Mouse (Mus musculus) MEL (cell line): ENCODE results near the gene Gls2. TPM values are rescaled to one million over a fixed set of nuclear protein-coding genes. Genes with fewer than 3 reads are reported as not detected.

ENCODE experiments used
- DNase-seq: peaks from one replicate; pipeline ENCODE4 v3.0.0; 2011; ENCODE audit warnings: low read depth, low spot score
- H3K27ac ChIP-seq: 2 replicates; pipeline ENCODE4 v1.5.1; 2012; ENCODE audit warnings: low read depth, mild to moderate bottlenecking, control low read depth, low read length, moderate library complexity; ENCODE audit not compliant: control insufficient read depth
- H3K27me3 ChIP-seq, 2 experiments: fragments of 150-350 bp in 1 of 2; sonication (generic) in 1 of 2; 2 replicates each; pipeline ENCODE4 v1.6.1; 2012; ENCODE audit warnings: low read length in 2 of 2, mild to moderate bottlenecking in 2 of 2, improper control_type of control experiment in 1 of 2, moderate library complexity in 1 of 2; ENCODE audit not compliant: insufficient read depth in 2 of 2, control insufficient read depth in 1 of 2
- H3K36me3 ChIP-seq, 2 experiments: 2 replicates each; pipeline ENCODE4 v1.6.1; 2012 to 2014; ENCODE audit warnings: low read length in 2 of 2, improper control_type of control experiment in 1 of 2, inconsistent platforms in 1 of 2, mild to moderate bottlenecking in 1 of 2; ENCODE audit not compliant: insufficient read depth in 2 of 2, control insufficient read depth in 1 of 2
- H3K4me1 ChIP-seq, 2 experiments: fragments of 150-350 bp in 1 of 2; sonication (generic) in 1 of 2; 2 replicates each; pipeline ENCODE4 v1.6.1; 2012; ENCODE audit warnings: low read length in 2 of 2, improper control_type of control experiment in 1 of 2, mild to moderate bottlenecking in 1 of 2; ENCODE audit not compliant: insufficient read depth in 2 of 2, control insufficient read depth in 1 of 2
- H3K4me3 ChIP-seq, 2 experiments: fragments of 150-350 bp in 1 of 2; sonication (generic) in 1 of 2; 2 replicates each; pipeline ENCODE4 v1.5.1; 2012; ENCODE audit warnings: low read depth in 2 of 2, low read length in 2 of 2, mild to moderate bottlenecking in 2 of 2, moderate library complexity in 2 of 2, control low read depth in 1 of 2, improper control_type of control experiment in 1 of 2; ENCODE audit not compliant: control insufficient read depth in 1 of 2, insufficient read depth in 1 of 2
- H3K79me2 ChIP-seq: 2 replicates; pipeline ENCODE4 v1.6.1; 2012; ENCODE audit warnings: mild to moderate bottlenecking, low read length, moderate library complexity; ENCODE audit not compliant: control insufficient read depth, poor library complexity, insufficient read depth
- H3K9ac ChIP-seq: 2 replicates; pipeline ENCODE4 v1.6.1; 2012; ENCODE audit warnings: low read depth, mild to moderate bottlenecking, control low read depth, low read length, moderate library complexity; ENCODE audit not compliant: control insufficient read depth, poor library complexity, severe bottlenecking
- H3K9me3 ChIP-seq: fragments of 150-350 bp; sonication (generic); replicated peaks from 2 replicates; pipeline ENCODE4 v1.6.1; 2012; ENCODE audit warnings: mild to moderate bottlenecking, low read length, improper control_type of control experiment, moderate library complexity; ENCODE audit not compliant: insufficient read depth
- BHLHE40 ChIP-seq: IDR thresholded peaks from 2 replicates; pipeline ENCODE4 v1.6.1; 2012; ENCODE audit warnings: low read depth, mild to moderate bottlenecking, inconsistent platforms, low read length, improper control_type of control experiment, borderline replicate concordance
- CHD2 ChIP-seq: IDR thresholded peaks from 2 replicates; pipeline ENCODE4 v1.6.1; 2011; ENCODE audit warnings: low read length, improper control_type of control experiment
- E2F4 ChIP-seq: IDR thresholded peaks from 2 replicates; pipeline ENCODE4 v1.6.1; 2011; ENCODE audit warnings: low read depth, low read length, improper control_type of control experiment, borderline replicate concordance
- ETS1 ChIP-seq: IDR thresholded peaks from 2 replicates; pipeline ENCODE4 v1.6.1; 2012; ENCODE audit warnings: low read depth, mild to moderate bottlenecking, inconsistent platforms, low read length, improper control_type of control experiment, moderate library complexity
- GABPA ChIP-seq: IDR thresholded peaks from 2 replicates; pipeline ENCODE4 v1.6.1; 2012; ENCODE audit warnings: low read depth, mild to moderate bottlenecking, inconsistent platforms, low read length, improper control_type of control experiment, moderate library complexity
- GATA1 ChIP-seq: IDR thresholded peaks from 2 replicates; pipeline ENCODE4 v1.6.1; 2011; ENCODE audit warnings: low read depth, low read length, improper control_type of control experiment
- KAT2A ChIP-seq: conservative IDR thresholded peaks from 2 replicates; pipeline ENCODE4 v1.6.1; 2012; ENCODE audit warnings: low read depth, low read length, improper control_type of control experiment, inconsistent platforms
- MAX ChIP-seq: IDR thresholded peaks from 2 replicates; pipeline ENCODE4 v1.6.1; 2011; ENCODE audit warnings: low read length, improper control_type of control experiment
- MEF2A ChIP-seq: IDR thresholded peaks from 2 replicates; pipeline ENCODE4 v1.6.1; 2014; ENCODE audit warnings: low read depth, mild to moderate bottlenecking, inconsistent platforms, low read length, improper control_type of control experiment; ENCODE audit not compliant: poor library complexity, insufficient replicate concordance, severe bottlenecking; ENCODE audit errors: extremely low read depth
- MXI1 ChIP-seq: IDR thresholded peaks from 2 replicates; pipeline ENCODE4 v1.6.1; 2011; ENCODE audit warnings: mild to moderate bottlenecking, low read depth, low read length, improper control_type of control experiment
- MYB ChIP-seq: IDR thresholded peaks from 2 replicates; pipeline ENCODE4 v1.6.1; 2011; ENCODE audit warnings: mild to moderate bottlenecking, low read depth, low read length, improper control_type of control experiment
- MYC ChIP-seq: IDR thresholded peaks from 2 replicates; pipeline ENCODE4 v1.6.1; 2011; ENCODE audit warnings: low read depth, mild to moderate bottlenecking, low read length, improper control_type of control experiment, moderate library complexity
- NELFE ChIP-seq: IDR thresholded peaks from 2 replicates; pipeline ENCODE4 v1.6.1; 2011; ENCODE audit warnings: low read depth, low read length, improper control_type of control experiment
- NRF1 ChIP-seq: IDR thresholded peaks from 2 replicates; pipeline ENCODE4 v1.6.1; 2014; ENCODE audit warnings: low read depth, mild to moderate bottlenecking, inconsistent platforms, low read length, improper control_type of control experiment, moderate library complexity; ENCODE audit not compliant: poor library complexity, insufficient read depth, severe bottlenecking
- POLR2AphosphoS2 ChIP-seq: IDR thresholded peaks from 2 replicates; pipeline ENCODE4 v1.6.1; 2011; ENCODE audit warnings: low read length, improper control_type of control experiment
- RCOR1 ChIP-seq: IDR thresholded peaks from 2 replicates; pipeline ENCODE4 v1.6.1; 2012; ENCODE audit warnings: low read depth, mild to moderate bottlenecking, inconsistent platforms, low read length, improper control_type of control experiment
- SIN3A ChIP-seq: IDR thresholded peaks from 2 replicates; pipeline ENCODE4 v1.6.1; 2012; ENCODE audit warnings: low read length, improper control_type of control experiment, inconsistent platforms
- SMC3 ChIP-seq: IDR thresholded peaks from 2 replicates; pipeline ENCODE4 v1.6.1; 2011; ENCODE audit warnings: low read depth, low read length, improper control_type of control experiment
- TBP ChIP-seq: IDR thresholded peaks from 2 replicates; pipeline ENCODE4 v1.8.0; 2011; ENCODE audit warnings: low read depth, low read length, improper control_type of control experiment
- TCF12 ChIP-seq: IDR thresholded peaks from 2 replicates; pipeline ENCODE4 v1.6.1; 2014; ENCODE audit warnings: low read depth, mild to moderate bottlenecking, inconsistent platforms, low read length, improper control_type of control experiment, moderate library complexity
- USF2 ChIP-seq, 2 experiments: IDR thresholded peaks; 2 replicates each; pipeline ENCODE4 v1.6.1; 2011 to 2012; ENCODE audit warnings: improper control_type of control experiment in 2 of 2, low read length in 2 of 2, borderline replicate concordance in 1 of 2, inconsistent platforms in 1 of 2, low read depth in 1 of 2, mild to moderate bottlenecking in 1 of 2; ENCODE audit not compliant: insufficient read depth in 1 of 2
- ZC3H11A ChIP-seq: IDR thresholded peaks from 2 replicates; pipeline ENCODE4 v1.6.1; 2012; ENCODE audit warnings: low read depth, mild to moderate bottlenecking, inconsistent platforms, low read length, improper control_type of control experiment
- ZMIZ1 ChIP-seq: IDR thresholded peaks from 2 replicates; pipeline ENCODE4 v1.6.1; 2012; ENCODE audit warnings: low read depth, mild to moderate bottlenecking, inconsistent platforms, low read length, improper control_type of control experiment, moderate library complexity
- ZNF384 ChIP-seq: IDR thresholded peaks from 2 replicates; pipeline ENCODE4 v1.6.1; 2012; ENCODE audit warnings: low read depth, mild to moderate bottlenecking, inconsistent platforms, low read length, improper control_type of control experiment
- polyA plus RNA-seq, 2 experiments: library from polyadenylated mRNA; stranded (reverse) in 1 of 2; unstranded in 1 of 2; fragments of >175 nt in 1 of 2; fragments of >200 nt in 1 of 2; gene quantifications; 2 replicates each; pipeline versions ENCODE4 v1.2.1 to v1.2.4; 2012; ENCODE audit warnings: low replicate concordance in 2 of 2, low read depth in 1 of 2; ENCODE audit not compliant: insufficient read length in 2 of 2, insufficient read depth in 1 of 2, missing spikeins in 1 of 2
- total RNA-seq: library from RNA; depleted of rRNA; stranded (reverse); fragments of 300-350 nt; gene quantifications from 2 replicates; pipeline ENCODE4 v1.2.3, GENCODE M21; 2012

Gls2 gene
- total and polyA plus RNA-seq, 3 experiments: 11.8 to 17.8 TPM; not detected in 1

GRCm38 (mm10) chr10:128230582-128230981 lies 36.3 kb downstream of the Gls2 start:
- H3K4me1 ChIP-seq: peaks cover 5 to 11% of the 10 kb centered on the region in 2 experiments
- no peak for DNase-seq
- H3K9me3 ChIP-seq: no peaks in the 10 kb centered on the region
- H3K36me3 ChIP-seq: peaks cover 0 to 10% of the 10 kb centered on the region in 2 experiments; a peak in 2 of 4 replicates
- no peak for TF ChIP-seq TBP
- peak overlapping the region; percentile 94 for H3K9ac ChIP-seq
- no peaks in the 10 kb centered on the region for H3K27me3 ChIP-seq
- peaks cover 12% of the 10 kb centered on the region for H3K79me2 ChIP-seq
- peak overlapping the region; percentile 93; the same call in 1 of the 2 replicates for H3K27ac ChIP-seq
- peak overlapping the region in 1 of 2 experiments; percentile 85; a peak in 2 of 4 replicates for H3K4me3 ChIP-seq

GRCm38 (mm10) chr10:128231146-128231545 lies 36.9 kb downstream of the Gls2 start:
- H3K27ac ChIP-seq: peak overlapping the region; percentile 93
- H3K4me1 ChIP-seq: peaks cover 5 to 11% of the 10 kb centered on the region in 2 experiments
- H3K79me2 ChIP-seq: peaks cover 14% of the 10 kb centered on the region
- H3K27me3 ChIP-seq: no peaks in the 10 kb centered on the region
- H3K36me3 ChIP-seq: peaks cover 0 to 11% of the 10 kb centered on the region in 2 experiments; a peak in 2 of 4 replicates
- peak overlapping the region; percentile 79 to 85 for H3K4me3 ChIP-seq
- H3K9ac ChIP-seq: peak overlapping the region; percentile 94
- TF ChIP-seq SIN3A: no peak
- TF ChIP-seq RCOR1: 0 out of 2 replicates have a peak, but pooled peaks have one; percentile 10
- no peaks in the 10 kb centered on the region for H3K9me3 ChIP-seq
- peak; percentile 62 for DNase-seq

- peaks cover 5 to 11% of the 10 kb centered on the region in 2 experiments for H3K4me1 ChIP-seq
- peaks cover 0 to 13% of the 10 kb centered on the region in 2 experiments; a peak in 2 of 4 replicates for H3K36me3 ChIP-seq
- DNase-seq: peak; percentile 92
- TF ChIP-seq KAT2A (no peak; the same call in 1 of the 2 replicates), E2F4 (peak; percentile 93), ZNF384 (no peak), MYC (peak; percentile 58; the same call in 1 of the 2 replicates), NRF1 (peak; percentile 74), GATA1 (no peak; the same call in 1 of the 2 replicates), MEF2A (no peak), TCF12 (peak; percentile 35), MXI1 (no peak; the same call in none of the 2 replicates), MYB (no peak), ETS1 (0 out of 2 replicates have a peak, but pooled peaks have one; percentile 21), BHLHE40 (no peak), NELFE (peak; percentile 89), POLR2AphosphoS2 (peak; percentile 92), SMC3 (no peak), USF2 (IDR thresholded peaks at IDR 0.05; ENCODE audit: borderline replicate concordance in 1 of 2, insufficient read depth in 1 of 2, low read depth in 1 of 2, low read length in 2 of 2) (no peak), ZMIZ1 (peak; percentile 86), MAX (peak; percentile 39; the same call in 1 of the 2 replicates), GABPA (no peak), CHD2 (no peak), ZC3H11A (no peak)
Measured at GRCm38 (mm10) chr10:128231697-128232419, 37.6 kb downstream of the Gls2 start, which contains the start of gene Timeless. Gene Timeless (plus strand): TSS chr10:128232065.

More at GRCm38 (mm10) chr10:128231697-128232419, 37.6 kb downstream of the Gls2 start, which contains the start of gene Timeless:
- Histone ChIP-seq H3K27ac (peak within 1 kb of the TSS; percentile 93), H3K79me2 (peaks cover 14% of the 10 kb centered on the region), H3K9ac (peak within 1 kb of the TSS; percentile 94), H3K9me3 (no peaks in the 10 kb centered on the region), H3K27me3 (no peaks in the 10 kb centered on the region), H3K4me3 (peak within 1 kb of the TSS; percentile 79 to 85)
